Mouse (Mus musculus): Measurements from ENCODE around the gene Sh3gl2. TPM values are rescaled to one million over a fixed set of nuclear protein-coding genes. Genes with fewer than 3 reads are reported as not detected.

The Sh3gl2 gene
- total and polyA plus RNA-seq, 3 experiments, result 7.7 to 41.8 (median 27.7) TPM

GRCm38 (mm10) chr4:85232386-85233381 lies 27.8 kb downstream of the Sh3gl2 start:
- DNase-seq, result no peak

- DNase-seq, result peak; percentile 34
Observed at GRCm38 (mm10) chr4:85241675-85242074, 36.7 kb downstream of the Sh3gl2 start.

GRCm38 (mm10) chr4:85242562-85242961 lies 37.6 kb downstream of the Sh3gl2 start:
- no peak for DNase-seq

- DNase-seq, result no peak
Observed at GRCm38 (mm10) chr4:85248673-85249072, 43.7 kb downstream of the Sh3gl2 start.

GRCm38 (mm10) chr4:85250271-85250670 lies 45.3 kb downstream of the Sh3gl2 start:
- DNase-seq, result peak; percentile 10

GRCm38 (mm10) chr4:85250786-85251185 lies 45.9 kb downstream of the Sh3gl2 start:
- DNase-seq, result peak; percentile 86

GRCm38 (mm10) chr4:85255771-85256389 lies 51.0 kb downstream of the Sh3gl2 start:
- DNase-seq, result no peak

- no peak for DNase-seq
Observed at GRCm38 (mm10) chr4:85256461-85257202, 51.7 kb downstream of the Sh3gl2 start.

- DNase-seq, result no peak
Observed at GRCm38 (mm10) chr4:85257771-85258341, 52.9 kb downstream of the Sh3gl2 start.

GRCm38 (mm10) chr4:85260687-85261658 lies 56.0 kb downstream of the Sh3gl2 start:
- no peak for DNase-seq

- no peak for DNase-seq
Observed at GRCm38 (mm10) chr4:85262146-85262545, 57.2 kb downstream of the Sh3gl2 start.

GRCm38 (mm10) chr4:85262606-85263005 lies 57.7 kb downstream of the Sh3gl2 start:
- DNase-seq, result peak; percentile 71

- DNase-seq, result no peak
Observed at GRCm38 (mm10) chr4:85267456-85267855, 62.5 kb downstream of the Sh3gl2 start.

- DNase-seq, result no peak
Observed at GRCm38 (mm10) chr4:85272877-85273276, 68.0 kb downstream of the Sh3gl2 start.

- no peak for DNase-seq
Observed at GRCm38 (mm10) chr4:85273452-85273851, 68.5 kb downstream of the Sh3gl2 start.

GRCm38 (mm10) chr4:85283151-85283550 lies 78.2 kb downstream of the Sh3gl2 start:
- no peak for DNase-seq

- DNase-seq, result no peak
Observed at GRCm38 (mm10) chr4:85289990-85290389, 85.1 kb downstream of the Sh3gl2 start.

- DNase-seq, result no peak
Observed at GRCm38 (mm10) chr4:85291296-85291695, 86.4 kb downstream of the Sh3gl2 start.

GRCm38 (mm10) chr4:85293368-85293767 lies 88.4 kb downstream of the Sh3gl2 start:
- DNase-seq, result no peak

GRCm38 (mm10) chr4:85300610-85301405 lies 95.9 kb downstream of the Sh3gl2 start:
- no peak for DNase-seq
